ENCODE assay signal across 8 mouse cellular contexts in genomic region chr10:120751821-120752261, GRCm38 (mm10).
DNase-seq lines count a peak whose midpoint lies in the region; ATAC-seq and TF ChIP-seq lines count a peak whose summit lies in the region.

No protein-coding gene starts in this region.

- DNase-seq in adrenal gland, adult (ENCODE audit: inconsistent age in 2 of 2, low spot score in 1 of 2): peak; percentile 72 to 84
- no peak for DNase-seq in adrenal gland, postnatal 4 days (ENCODE audit: low spot score in 2 of 2)
- peak; percentile 51 for DNase-seq in adrenal gland, adult 8-10 months
- peak; percentile 80 for DNase-seq in limb, embryonic 14.5 days (ENCODE audit: low spot score)
- DNase-seq in testis, postnatal 10 days (ENCODE audit: low spot score): no peak
- DNase-seq in layer of hippocampus, adult 8-10 months (ENCODE audit: low spot score in 2 of 2): no peak

- no peak overlapping the region for H3K9ac ChIP-seq in heart, embryonic 15.5 days
- no peak overlapping the region for H3K9ac ChIP-seq in limb, embryonic 14.5 days (ENCODE audit: low read depth, low read length, severe bottlenecking)
- no peak overlapping the region for H3K9ac ChIP-seq in forebrain, embryonic 16.5 days (replicated peaks; ENCODE audit: low read depth, low read length)

- peak; percentile 82 for ATAC-seq in heart, embryonic 15.5 days (replicated peaks; ENCODE audit: insufficient number of reproducible peaks, insufficient read depth, low FRiP score, low read depth)
- ATAC-seq in limb, embryonic 14.5 days (ENCODE audit: low FRiP score, low read depth): peak; percentile 69
- ATAC-seq in forebrain, embryonic 16.5 days: no peak

- no peaks in the 10 kb centered on the region for H3K36me3 ChIP-seq in heart, embryonic 15.5 days
- no peaks in the 10 kb centered on the region for H3K36me3 ChIP-seq in limb, embryonic 14.5 days (ENCODE audit: control insufficient read depth, insufficient read depth, low read length)
- no peaks in the 10 kb centered on the region for H3K36me3 ChIP-seq in forebrain, embryonic 16.5 days (ENCODE audit: control insufficient read depth, insufficient read depth)

- H3K4me2 ChIP-seq in heart, embryonic 15.5 days: peak overlapping the region; percentile 40
- peak overlapping the region; percentile 17; the same call in 1 of the 2 replicates for H3K4me2 ChIP-seq in limb, embryonic 14.5 days (replicated peaks; ENCODE audit: low read depth, low read length, severe bottlenecking)
- no peak overlapping the region for H3K4me2 ChIP-seq in forebrain, embryonic 16.5 days (ENCODE audit: low read length)

- H3K27ac ChIP-seq in heart, embryonic 15.5 days: peak overlapping the region; percentile 85
- peak overlapping the region; percentile 79 for H3K27ac ChIP-seq in limb, embryonic 14.5 days (replicated peaks; ENCODE audit: low read depth, low read length)
- no peak overlapping the region for H3K27ac ChIP-seq in forebrain, embryonic 16.5 days (ENCODE audit: low read length)

- TF ChIP-seq POLR2A in limb, embryonic 14.5 days (IDR thresholded peaks at IDR 0.05; ENCODE audit: borderline replicate concordance, extremely low read depth, insufficient read depth, insufficient read length): no peak

- no peak overlapping the region for H3K4me3 ChIP-seq in heart, embryonic 15.5 days
- H3K4me3 ChIP-seq in limb, embryonic 14.5 days (replicated peaks; ENCODE audit: low read length): no peak overlapping the region
- H3K4me3 ChIP-seq in forebrain, embryonic 16.5 days (replicated peaks; ENCODE audit: low read length): no peak overlapping the region

- no peaks in the 10 kb centered on the region for H3K27me3 ChIP-seq in heart, embryonic 15.5 days
- no peaks in the 10 kb centered on the region for H3K27me3 ChIP-seq in limb, embryonic 14.5 days (ENCODE audit: control insufficient read depth, insufficient read depth, low read length)
- H3K27me3 ChIP-seq in forebrain, embryonic 16.5 days (replicated peaks; ENCODE audit: control insufficient read depth, insufficient read depth, low read length): no peaks in the 10 kb centered on the region

- WGBS in heart, embryonic 15.5 days: 23% methylated on average over 11 of the region's 11 CpGs
- WGBS in limb, embryonic 14.5 days: 32% methylated on average over 11 of the region's 11 CpGs
- 82% methylated on average over 11 of the region's 11 CpGs for WGBS in forebrain, embryonic 16.5 days

- H3K4me1 ChIP-seq in heart, embryonic 15.5 days (replicated peaks): peaks cover 15% of the 10 kb centered on the region
- H3K4me1 ChIP-seq in limb, embryonic 14.5 days (ENCODE audit: control insufficient read depth, insufficient read depth, low read length): peaks cover 14% of the 10 kb centered on the region
- H3K4me1 ChIP-seq in forebrain, embryonic 16.5 days (replicated peaks; ENCODE audit: control insufficient read depth, insufficient read depth, low read length): 0 out of 2 replicates have a peak, but pooled peaks cover 2% of the 10 kb centered on the region

- no peaks in the 10 kb centered on the region for H3K9me3 ChIP-seq in heart, embryonic 15.5 days (replicated peaks)
- 0 out of 2 replicates have a peak, but pooled peaks cover 4% of the 10 kb centered on the region for H3K9me3 ChIP-seq in limb, embryonic 14.5 days (ENCODE audit: control insufficient read depth, low read length)
- H3K9me3 ChIP-seq in forebrain, embryonic 16.5 days (ENCODE audit: control insufficient read depth, low read length): no peaks in the 10 kb centered on the region

Comparison
In these comparisons a context has a peak if more than half of its experiments do, and no peak if none do; other contexts are left out.
1. DNase-seq: peak in adrenal gland, adult (2 of 2), adrenal gland, adult 8-10 months (single experiment) and limb, embryonic 14.5 days (single experiment); none in adrenal gland, postnatal 4 days (0 of 2), testis, postnatal 10 days (single experiment) and layer of hippocampus, adult 8-10 months (0 of 2).